Mouse (Mus musculus): ENCODE data around the gene Hoxc10. TPM values are rescaled to one million over a fixed set of nuclear protein-coding genes. Genes with fewer than 3 reads are reported as not detected.

Gene Hoxc10
- polyA plus RNA-seq, 1 experiment from 2014 or later, result not detected

- 1% methylated on average over 14 of the region's 14 CpGs for WGBS
- ATAC-seq (ENCODE audit: low FRiP score, low TSS enrichment) (no peak), DNase-seq (ENCODE audit: low spot score) (no peak)
- TF ChIP-seq EP300 (optimal IDR thresholded peaks at IDR 0.05) (no peak), CTCF (IDR thresholded peaks at IDR 0.05; ENCODE audit: low read depth) (no peak)
- no peaks in the 10 kb centered on the region for H3K36me3 ChIP-seq (ENCODE audit: control insufficient read depth, insufficient read depth, low read length)
- no peak overlapping the region; the same call in 1 of the 2 replicates for H3K4me2 ChIP-seq (replicated peaks; ENCODE audit: low read depth)
- H3K4me3 ChIP-seq (ENCODE audit: low read depth, low read length), result peak overlapping the region; percentile 29
- H3K27me3 ChIP-seq (ENCODE audit: control insufficient read depth, insufficient read depth, low read length), result peaks cover 45% of the 10 kb centered on the region
- no peaks in the 10 kb centered on the region for H3K9me3 ChIP-seq (ENCODE audit: control insufficient read depth, low read length)
- no peaks in the 10 kb centered on the region for H3K4me1 ChIP-seq (replicated peaks; ENCODE audit: control insufficient read depth, insufficient read depth)
- H3K27ac ChIP-seq (replicated peaks), result no peak overlapping the region
- no peak overlapping the region for H3K9ac ChIP-seq (ENCODE audit: low read length)
Observed at GRCm38 (mm10) chr15:102980912-102981311, 14.3 kb downstream of the Hoxc10 start.

GRCm38 (mm10) chr15:102981379-102982288 lies 15.0 kb downstream of the Hoxc10 start:
- peaks cover 43% of the 10 kb centered on the region for H3K27me3 ChIP-seq (ENCODE audit: control insufficient read depth, insufficient read depth, low read length)
- peak overlapping the region; percentile 29 for H3K4me3 ChIP-seq (ENCODE audit: low read depth, low read length)
- H3K4me1 ChIP-seq (replicated peaks; ENCODE audit: control insufficient read depth, insufficient read depth), result no peaks in the 10 kb centered on the region
- no peak for ATAC-seq (ENCODE audit: low FRiP score, low TSS enrichment)
- H3K4me2 ChIP-seq (replicated peaks; ENCODE audit: low read depth), result peak overlapping the region; percentile 49
- no peak overlapping the region for H3K27ac ChIP-seq (replicated peaks)
- WGBS, result 1% methylated on average over 88 of the region's 88 CpGs
- no peaks in the 10 kb centered on the region for H3K36me3 ChIP-seq (ENCODE audit: control insufficient read depth, insufficient read depth, low read length)
- DNase-seq (ENCODE audit: low spot score), result no peak
- TF ChIP-seq CTCF (IDR thresholded peaks at IDR 0.05; ENCODE audit: low read depth) (no peak), EP300 (optimal IDR thresholded peaks at IDR 0.05) (no peak)
- no peak overlapping the region for H3K9ac ChIP-seq (ENCODE audit: low read length)
- no peaks in the 10 kb centered on the region for H3K9me3 ChIP-seq (ENCODE audit: control insufficient read depth, low read length)

- H3K27me3 ChIP-seq (ENCODE audit: control insufficient read depth, insufficient read depth, low read length), result peaks cover 43% of the 10 kb centered on the region; the same call in 1 of the 2 replicates
- H3K27ac ChIP-seq (replicated peaks), result no peak overlapping the region
- 5% methylated on average over 12 of the region's 12 CpGs for WGBS
Observed at GRCm38 (mm10) chr15:102983716-102984115, 17.1 kb downstream of the Hoxc10 start.

GRCm38 (mm10) chr15:102984521-102984920 lies 17.9 kb downstream of the Hoxc10 start:
- DNase-seq (ENCODE audit: low spot score) (no peak), ATAC-seq (ENCODE audit: low FRiP score, low TSS enrichment) (no peak)
- H3K36me3 ChIP-seq (ENCODE audit: control insufficient read depth, insufficient read depth, low read length), result no peaks in the 10 kb centered on the region
- H3K4me3 ChIP-seq (ENCODE audit: low read depth, low read length), result no peak overlapping the region
- no peak for TF ChIP-seq CTCF (IDR thresholded peaks at IDR 0.05; ENCODE audit: low read depth)
- no peak for TF ChIP-seq EP300 (optimal IDR thresholded peaks at IDR 0.05)
- 11% methylated on average over 10 of the region's 10 CpGs for WGBS
- H3K9ac ChIP-seq (ENCODE audit: low read length), result no peak overlapping the region
- H3K9me3 ChIP-seq (ENCODE audit: control insufficient read depth, low read length), result no peaks in the 10 kb centered on the region
- no peak overlapping the region for H3K4me2 ChIP-seq (replicated peaks; ENCODE audit: low read depth)
- no peak overlapping the region for H3K27ac ChIP-seq (replicated peaks)
- H3K27me3 ChIP-seq (ENCODE audit: control insufficient read depth, insufficient read depth, low read length), result peaks cover 39% of the 10 kb centered on the region; the same call in 1 of the 2 replicates
- no peaks in the 10 kb centered on the region for H3K4me1 ChIP-seq (replicated peaks; ENCODE audit: control insufficient read depth, insufficient read depth)

More at GRCm38 (mm10) chr15:102983716-102984115, 17.1 kb downstream of the Hoxc10 start:
- no peaks in the 10 kb centered on the region for H3K4me1 ChIP-seq (replicated peaks; ENCODE audit: control insufficient read depth, insufficient read depth)
- H3K9ac ChIP-seq (ENCODE audit: low read length), result no peak overlapping the region
- TF ChIP-seq CTCF (IDR thresholded peaks at IDR 0.05; ENCODE audit: low read depth) (no peak), EP300 (optimal IDR thresholded peaks at IDR 0.05) (no peak)
- no peak for DNase-seq (ENCODE audit: low spot score)
- no peaks in the 10 kb centered on the region for H3K36me3 ChIP-seq (ENCODE audit: control insufficient read depth, insufficient read depth, low read length)
- ATAC-seq (ENCODE audit: low FRiP score, low TSS enrichment), result no peak
- no peak overlapping the region for H3K4me3 ChIP-seq (ENCODE audit: low read depth, low read length)
- H3K9me3 ChIP-seq (ENCODE audit: control insufficient read depth, low read length), result no peaks in the 10 kb centered on the region
- H3K4me2 ChIP-seq (replicated peaks; ENCODE audit: low read depth), result no peak overlapping the region

- H3K27ac ChIP-seq (replicated peaks), result no peak overlapping the region
- ATAC-seq (ENCODE audit: low FRiP score, low TSS enrichment) (no peak), DNase-seq (ENCODE audit: low spot score) (no peak)
- H3K4me3 ChIP-seq (ENCODE audit: low read depth, low read length), result no peak overlapping the region
- H3K27me3 ChIP-seq (ENCODE audit: control insufficient read depth, insufficient read depth, low read length), result peaks cover 43% of the 10 kb centered on the region; the same call in 1 of the 2 replicates
- TF ChIP-seq EP300 (optimal IDR thresholded peaks at IDR 0.05) (no peak), CTCF (IDR thresholded peaks at IDR 0.05; ENCODE audit: low read depth) (no peak)
- no peaks in the 10 kb centered on the region for H3K4me1 ChIP-seq (replicated peaks; ENCODE audit: control insufficient read depth, insufficient read depth)
- H3K4me2 ChIP-seq (replicated peaks; ENCODE audit: low read depth), result no peak overlapping the region
- no peaks in the 10 kb centered on the region for H3K36me3 ChIP-seq (ENCODE audit: control insufficient read depth, insufficient read depth, low read length)
- H3K9me3 ChIP-seq (ENCODE audit: control insufficient read depth, low read length), result no peaks in the 10 kb centered on the region
- WGBS, result 22% methylated on average over 3 of the region's 3 CpGs
- no peak overlapping the region for H3K9ac ChIP-seq (ENCODE audit: low read length)
Observed at GRCm38 (mm10) chr15:102984925-102985324, 18.3 kb downstream of the Hoxc10 start.

Measured in stomach, postnatal 0 days (tissue).